Mouse (Mus musculus): ENCODE measurements at regions not wholly inside any gene's neighbourhood (a gene's known extent, or its start where the extent isn't known, plus 50 kb on each side); places are given as distances from the start of the nearest gene placed in this dataset.

- H3K27me3 ChIP-seq (ENCODE audit: control insufficient read depth, insufficient read depth, low read length): no peaks in the 10 kb centered on the region
- 39% methylated on average over 5 of the region's 5 CpGs for WGBS
- H3K4me1 ChIP-seq (ENCODE audit: control insufficient read depth, insufficient read depth, low read length): no peaks in the 10 kb centered on the region
- TF ChIP-seq POLR2A (IDR thresholded peaks at IDR 0.05; ENCODE audit: borderline replicate concordance, extremely low read depth, insufficient read depth, insufficient read length): no peak
- no peak overlapping the region for H3K4me2 ChIP-seq (replicated peaks; ENCODE audit: low read depth, low read length, severe bottlenecking)
- H3K36me3 ChIP-seq (ENCODE audit: control insufficient read depth, insufficient read depth, low read length): no peaks in the 10 kb centered on the region
- H3K9ac ChIP-seq (ENCODE audit: low read depth, low read length, severe bottlenecking): no peak overlapping the region
- H3K9me3 ChIP-seq (ENCODE audit: control insufficient read depth, low read length): no peaks in the 10 kb centered on the region
- H3K27ac ChIP-seq (replicated peaks; ENCODE audit: low read depth, low read length): no peak overlapping the region
- H3K4me3 ChIP-seq (replicated peaks; ENCODE audit: low read length): no peak overlapping the region
- ATAC-seq (ENCODE audit: low FRiP score, low read depth): no peak
- DNase-seq (ENCODE audit: low spot score): no peak
These were observed 689.9 kb upstream of the Tenm3 start for GRCm38 (mm10) chr8:49533412-49534351.

GRCm38 (mm10) chr8:49529294-49529693 lies 685.5 kb upstream of the Tenm3 start:
- no peak overlapping the region for H3K9ac ChIP-seq (ENCODE audit: low read depth, low read length, severe bottlenecking)
- H3K27ac ChIP-seq (replicated peaks; ENCODE audit: low read depth, low read length): no peak overlapping the region
- no peak for ATAC-seq (ENCODE audit: low FRiP score, low read depth)
- H3K36me3 ChIP-seq (ENCODE audit: control insufficient read depth, insufficient read depth, low read length): no peaks in the 10 kb centered on the region
- no peak for TF ChIP-seq POLR2A (IDR thresholded peaks at IDR 0.05; ENCODE audit: borderline replicate concordance, extremely low read depth, insufficient read depth, insufficient read length)
- no peaks in the 10 kb centered on the region for H3K9me3 ChIP-seq (ENCODE audit: control insufficient read depth, low read length)
- H3K4me3 ChIP-seq (replicated peaks; ENCODE audit: low read length): no peak overlapping the region
- WGBS: 73% methylated on average over 4 of the region's 4 CpGs
- no peaks in the 10 kb centered on the region for H3K4me1 ChIP-seq (ENCODE audit: control insufficient read depth, insufficient read depth, low read length)
- H3K27me3 ChIP-seq (ENCODE audit: control insufficient read depth, insufficient read depth, low read length): no peaks in the 10 kb centered on the region
- no peak overlapping the region for H3K4me2 ChIP-seq (replicated peaks; ENCODE audit: low read depth, low read length, severe bottlenecking)
- no peak for DNase-seq (ENCODE audit: low spot score)

GRCm38 (mm10) chr8:49492906-49493305 lies 649.2 kb upstream of the Tenm3 start:
- Histone ChIP-seq H3K4me3 (replicated peaks; ENCODE audit: low read length) (no peak overlapping the region), H3K9ac (ENCODE audit: low read depth, low read length, severe bottlenecking) (no peak overlapping the region), H3K4me2 (replicated peaks; ENCODE audit: low read depth, low read length, severe bottlenecking) (no peak overlapping the region), H3K27ac (replicated peaks; ENCODE audit: low read depth, low read length) (no peak overlapping the region), H3K9me3 (ENCODE audit: control insufficient read depth, low read length) (no peaks in the 10 kb centered on the region), H3K4me1 (ENCODE audit: control insufficient read depth, insufficient read depth, low read length) (no peaks in the 10 kb centered on the region), H3K36me3 (ENCODE audit: control insufficient read depth, insufficient read depth, low read length) (no peaks in the 10 kb centered on the region), H3K27me3 (ENCODE audit: control insufficient read depth, insufficient read depth, low read length) (no peaks in the 10 kb centered on the region)
- ATAC-seq (ENCODE audit: low FRiP score, low read depth) (no peak), DNase-seq (ENCODE audit: low spot score) (no peak)
- 45% methylated on average over 2 of the region's 2 CpGs for WGBS
- no peak for TF ChIP-seq POLR2A (IDR thresholded peaks at IDR 0.05; ENCODE audit: borderline replicate concordance, extremely low read depth, insufficient read depth, insufficient read length)

- H3K27me3 ChIP-seq (ENCODE audit: control insufficient read depth, insufficient read depth, low read length): no peaks in the 10 kb centered on the region
- DNase-seq (ENCODE audit: low spot score) (no peak), ATAC-seq (ENCODE audit: low FRiP score, low read depth) (no peak)
- no peak overlapping the region for H3K4me3 ChIP-seq (replicated peaks; ENCODE audit: low read length)
- H3K36me3 ChIP-seq (ENCODE audit: control insufficient read depth, insufficient read depth, low read length): no peaks in the 10 kb centered on the region
- no peaks in the 10 kb centered on the region for H3K4me1 ChIP-seq (ENCODE audit: control insufficient read depth, insufficient read depth, low read length)
- no peak for TF ChIP-seq POLR2A (IDR thresholded peaks at IDR 0.05; ENCODE audit: borderline replicate concordance, extremely low read depth, insufficient read depth, insufficient read length)
- no peak overlapping the region for H3K4me2 ChIP-seq (replicated peaks; ENCODE audit: low read depth, low read length, severe bottlenecking)
- H3K27ac ChIP-seq (replicated peaks; ENCODE audit: low read depth, low read length): no peak overlapping the region
- WGBS: 81% methylated on average over 4 of the region's 4 CpGs
- no peaks in the 10 kb centered on the region for H3K9me3 ChIP-seq (ENCODE audit: control insufficient read depth, low read length)
- no peak overlapping the region for H3K9ac ChIP-seq (ENCODE audit: low read depth, low read length, severe bottlenecking)
These were observed 641.5 kb upstream of the Tenm3 start for GRCm38 (mm10) chr8:49485284-49485683.

GRCm38 (mm10) chr8:49481476-49481992 lies 637.8 kb upstream of the Tenm3 start:
- no peaks in the 10 kb centered on the region for H3K36me3 ChIP-seq (ENCODE audit: control insufficient read depth, insufficient read depth, low read length)

More at GRCm38 (mm10) chr8:49481476-49481992, 637.8 kb upstream of the Tenm3 start:
- DNase-seq (ENCODE audit: low spot score) (no peak), ATAC-seq (ENCODE audit: low FRiP score, low read depth) (no peak)
- Histone ChIP-seq H3K27ac (replicated peaks; ENCODE audit: low read depth, low read length) (no peak overlapping the region), H3K4me3 (replicated peaks; ENCODE audit: low read length) (no peak overlapping the region), H3K9ac (ENCODE audit: low read depth, low read length, severe bottlenecking) (no peak overlapping the region), H3K4me1 (ENCODE audit: control insufficient read depth, insufficient read depth, low read length) (no peaks in the 10 kb centered on the region), H3K9me3 (ENCODE audit: control insufficient read depth, low read length) (no peaks in the 10 kb centered on the region), H3K27me3 (ENCODE audit: control insufficient read depth, insufficient read depth, low read length) (no peaks in the 10 kb centered on the region), H3K4me2 (replicated peaks; ENCODE audit: low read depth, low read length, severe bottlenecking) (no peak overlapping the region)
- 64% methylated on average over 6 of the region's 6 CpGs for WGBS
- TF ChIP-seq POLR2A (IDR thresholded peaks at IDR 0.05; ENCODE audit: borderline replicate concordance, extremely low read depth, insufficient read depth, insufficient read length): no peak

Measured in limb, embryonic 14.5 days (tissue).